Mouse (Mus musculus) megakaryocyte, embryonic 14.5 days (primary cell): ENCODE measurements around the gene Copg2. TPM values are rescaled to one million over a fixed set of nuclear protein-coding genes. Genes with fewer than 3 reads are reported as not detected.

Experiments
- H3K27me3 ChIP-seq: replicated peaks from 2 replicates; pipeline ENCODE3; 2012; ENCODE audit warnings: inconsistent platforms
- H3K36me3 ChIP-seq: replicated peaks from 2 replicates; pipeline ENCODE3; 2012; ENCODE audit warnings: low read length, inconsistent platforms, mixed read lengths
- H3K4me1 ChIP-seq: 2 replicates; pipeline ENCODE4 v1.6.1; 2012; ENCODE audit warnings: inconsistent platforms
- H3K4me3 ChIP-seq: replicated peaks from 2 replicates; pipeline ENCODE3; 2012; ENCODE audit warnings: moderate library complexity, mild to moderate bottlenecking, inconsistent platforms
- H3K9me3 ChIP-seq: 2 replicates; pipeline ENCODE4 v1.6.1; 2012; ENCODE audit warnings: inconsistent platforms
- FLI1 ChIP-seq: IDR thresholded peaks from 2 replicates; pipeline ENCODE4 v1.6.1; 2012; ENCODE audit warnings: low read length, inconsistent platforms, mixed read lengths
- GATA1 ChIP-seq: IDR thresholded peaks from 3 replicates; pipeline ENCODE4 v1.6.1; 2012; ENCODE audit warnings: mixed read lengths, low read length, inconsistent platforms, borderline replicate concordance
- polyA plus RNA-seq: library from polyadenylated mRNA; stranded (reverse); fragments of >175 nt; gene quantifications from 2 replicates; pipeline ENCODE4 v1.2.3, GENCODE M21; 2012; ENCODE audit warnings: low replicate concordance; ENCODE audit not compliant: insufficient read depth

Gene Copg2
- polyA plus RNA-seq, 1 experiment: 1.3 TPM

- Histone ChIP-seq H3K4me1 (peaks cover 23% of the 10 kb centered on the region), H3K36me3 (peaks cover 14% of the 10 kb centered on the region), H3K27me3 (no peaks in the 10 kb centered on the region), H3K4me3 (no peak overlapping the region), H3K9me3 (no peaks in the 10 kb centered on the region; the same call in 1 of the 2 replicates)
- TF ChIP-seq GATA1 (no peak), FLI1 (no peak)
These were observed 926 bp upstream of the Copg2 start for GRCm38 (mm10) chr6:30897520-30897919.

- Histone ChIP-seq H3K4me1 (peaks cover 26% of the 10 kb centered on the region), H3K27me3 (no peaks in the 10 kb centered on the region), H3K9me3 (no peaks in the 10 kb centered on the region; the same call in 1 of the 2 replicates), H3K36me3 (peaks cover 19% of the 10 kb centered on the region), H3K4me3 (peak overlapping the region; percentile 96)
- TF ChIP-seq GATA1: no peak
- no peak for TF ChIP-seq FLI1
These were observed 363 bp upstream of the Copg2 start for GRCm38 (mm10) chr6:30896986-30897327.

GRCm38 (mm10) chr6:30895819-30896194 lies 787 bp downstream of the Copg2 start:
- Histone ChIP-seq H3K36me3 (peaks cover 28% of the 10 kb centered on the region), H3K4me3 (peak overlapping the region; percentile 96), H3K27me3 (no peaks in the 10 kb centered on the region), H3K9me3 (no peaks in the 10 kb centered on the region; the same call in 1 of the 2 replicates), H3K4me1 (peaks cover 26% of the 10 kb centered on the region)
- TF ChIP-seq FLI1 (no peak), GATA1 (no peak)

GRCm38 (mm10) chr6:30893081-30893480 lies 3.5 kb downstream of the Copg2 start:
- Histone ChIP-seq H3K9me3 (no peaks in the 10 kb centered on the region), H3K36me3 (peaks cover 52% of the 10 kb centered on the region), H3K4me3 (no peak overlapping the region), H3K27me3 (no peaks in the 10 kb centered on the region), H3K4me1 (peaks cover 26% of the 10 kb centered on the region)
- no peak for TF ChIP-seq GATA1
- no peak for TF ChIP-seq FLI1

GRCm38 (mm10) chr6:30891761-30892160 lies 4.8 kb downstream of the Copg2 start:
- peaks cover 61% of the 10 kb centered on the region for H3K36me3 ChIP-seq
- H3K9me3 ChIP-seq: no peaks in the 10 kb centered on the region
- H3K4me1 ChIP-seq: peaks cover 19% of the 10 kb centered on the region
- TF ChIP-seq FLI1 (no peak), GATA1 (no peak)
- H3K4me3 ChIP-seq: no peak overlapping the region
- H3K27me3 ChIP-seq: no peaks in the 10 kb centered on the region

GRCm38 (mm10) chr6:30884856-30885255 lies 11.7 kb downstream of the Copg2 start:
- no peak overlapping the region for H3K4me3 ChIP-seq
- H3K36me3 ChIP-seq: peaks cover 75% of the 10 kb centered on the region
- no peaks in the 10 kb centered on the region for H3K27me3 ChIP-seq
- TF ChIP-seq FLI1 (no peak), GATA1 (no peak)
- H3K4me1 ChIP-seq: peaks cover 33% of the 10 kb centered on the region
- H3K9me3 ChIP-seq: no peaks in the 10 kb centered on the region

- no peak overlapping the region for H3K4me3 ChIP-seq
- no peak for TF ChIP-seq FLI1
- no peak for TF ChIP-seq GATA1
- peaks cover 36% of the 10 kb centered on the region for H3K4me1 ChIP-seq
These were observed 13.1 kb downstream of the Copg2 start for GRCm38 (mm10) chr6:30883491-30883890.

GRCm38 (mm10) chr6:30876661-30877060 lies 19.9 kb downstream of the Copg2 start:
- Histone ChIP-seq H3K4me1 (peaks cover 22% of the 10 kb centered on the region), H3K9me3 (peaks cover 7% of the 10 kb centered on the region; the same call in 1 of the 2 replicates), H3K4me3 (no peak overlapping the region), H3K27me3 (no peaks in the 10 kb centered on the region), H3K36me3 (peaks cover 88% of the 10 kb centered on the region)
- no peak for TF ChIP-seq GATA1
- TF ChIP-seq FLI1: no peak

More at GRCm38 (mm10) chr6:30883491-30883890, 13.1 kb downstream of the Copg2 start:
- peaks cover 73% of the 10 kb centered on the region for H3K36me3 ChIP-seq
- H3K9me3 ChIP-seq: no peaks in the 10 kb centered on the region
- H3K27me3 ChIP-seq: no peaks in the 10 kb centered on the region

- H3K4me3 ChIP-seq: no peak overlapping the region
- no peaks in the 10 kb centered on the region for H3K9me3 ChIP-seq
- no peaks in the 10 kb centered on the region for H3K4me1 ChIP-seq
- H3K36me3 ChIP-seq: peaks cover 14% of the 10 kb centered on the region
- no peak for TF ChIP-seq GATA1
- TF ChIP-seq FLI1: no peak
- no peaks in the 10 kb centered on the region for H3K27me3 ChIP-seq
These were observed 30.1 kb downstream of the Copg2 start for GRCm38 (mm10) chr6:30866501-30866900.

GRCm38 (mm10) chr6:30865031-30865678 lies 31.4 kb downstream of the Copg2 start:
- no peak overlapping the region for H3K4me3 ChIP-seq
- H3K4me1 ChIP-seq: peaks cover 9% of the 10 kb centered on the region
- TF ChIP-seq FLI1 (no peak), GATA1 (no peak)
- H3K9me3 ChIP-seq: no peaks in the 10 kb centered on the region
- H3K27me3 ChIP-seq: no peaks in the 10 kb centered on the region
- H3K36me3 ChIP-seq: peaks cover 13% of the 10 kb centered on the region

- H3K4me1 ChIP-seq: peaks cover 10% of the 10 kb centered on the region
- H3K27me3 ChIP-seq: no peaks in the 10 kb centered on the region
- peaks cover 83% of the 10 kb centered on the region for H3K36me3 ChIP-seq
- no peak overlapping the region for H3K4me3 ChIP-seq
- TF ChIP-seq FLI1 (no peak), GATA1 (no peak)
- no peaks in the 10 kb centered on the region for H3K9me3 ChIP-seq
These were observed 40.6 kb downstream of the Copg2 start for GRCm38 (mm10) chr6:30855956-30856355.
